Mouse (Mus musculus) CD4-positive, CD25-positive, alpha-beta regulatory T cell, adult 2 months (primary cell): ENCODE data around the gene 1520401A03Rik.

ENCODE experiments used
- DNase-seq: peaks from one replicate; pipeline ENCODE4 v3.0.0-alpha.2; 2012; ENCODE audit warnings: low read depth, low spot score

1520401A03Rik gene

DNA sequence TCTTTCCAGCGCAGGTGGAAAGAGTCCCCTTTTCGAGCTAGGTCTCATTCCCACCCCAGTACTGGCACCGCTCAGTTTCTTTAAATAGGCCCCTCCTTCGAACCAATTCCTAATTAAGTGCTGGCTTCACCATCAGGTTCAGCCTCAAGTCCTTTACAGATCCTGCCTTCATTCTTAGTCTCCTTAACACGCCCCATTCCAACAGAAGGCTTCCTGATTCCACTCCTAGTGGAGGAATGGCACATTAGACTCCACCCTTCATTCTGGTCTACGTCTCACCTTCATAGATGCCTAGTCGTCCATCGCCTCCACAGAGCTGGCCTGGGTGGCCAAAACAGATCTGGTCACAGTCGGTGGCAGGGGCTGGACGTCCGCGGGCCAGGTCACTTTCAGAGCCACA is 20.4 kb upstream of the 1520401A03Rik start:
- DNase-seq = no peak

DNA sequence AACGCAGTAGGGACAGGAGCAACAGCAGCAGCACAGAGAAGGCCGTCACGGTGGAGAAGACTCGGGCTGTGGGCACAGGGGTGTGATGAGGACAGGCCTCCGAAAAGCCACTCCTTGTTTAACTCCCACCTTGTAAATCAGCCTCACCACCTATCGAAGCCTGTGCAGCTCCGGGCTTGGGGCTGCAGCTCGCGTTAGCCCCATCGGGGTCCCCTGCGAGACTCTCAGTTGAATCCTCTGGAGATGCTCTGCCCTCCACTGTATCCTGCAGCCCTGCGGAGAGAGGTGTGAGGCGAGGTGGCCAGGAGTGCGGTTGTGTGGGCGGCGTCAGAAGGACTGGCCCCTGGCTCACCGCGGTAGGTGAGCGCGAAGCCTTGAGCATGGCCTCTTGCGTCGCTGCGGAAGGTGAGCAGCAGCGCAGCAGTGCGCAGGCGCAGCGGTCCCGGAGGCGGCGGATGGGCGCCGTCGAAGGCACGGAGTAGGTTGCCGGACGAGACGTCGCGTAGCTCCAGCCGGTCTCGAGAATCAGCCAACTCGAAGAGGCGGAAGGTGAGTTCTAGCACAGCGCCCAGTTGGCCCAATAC is 19.7 kb upstream of the 1520401A03Rik start:
- peak; percentile 90 for DNase-seq

DNA sequence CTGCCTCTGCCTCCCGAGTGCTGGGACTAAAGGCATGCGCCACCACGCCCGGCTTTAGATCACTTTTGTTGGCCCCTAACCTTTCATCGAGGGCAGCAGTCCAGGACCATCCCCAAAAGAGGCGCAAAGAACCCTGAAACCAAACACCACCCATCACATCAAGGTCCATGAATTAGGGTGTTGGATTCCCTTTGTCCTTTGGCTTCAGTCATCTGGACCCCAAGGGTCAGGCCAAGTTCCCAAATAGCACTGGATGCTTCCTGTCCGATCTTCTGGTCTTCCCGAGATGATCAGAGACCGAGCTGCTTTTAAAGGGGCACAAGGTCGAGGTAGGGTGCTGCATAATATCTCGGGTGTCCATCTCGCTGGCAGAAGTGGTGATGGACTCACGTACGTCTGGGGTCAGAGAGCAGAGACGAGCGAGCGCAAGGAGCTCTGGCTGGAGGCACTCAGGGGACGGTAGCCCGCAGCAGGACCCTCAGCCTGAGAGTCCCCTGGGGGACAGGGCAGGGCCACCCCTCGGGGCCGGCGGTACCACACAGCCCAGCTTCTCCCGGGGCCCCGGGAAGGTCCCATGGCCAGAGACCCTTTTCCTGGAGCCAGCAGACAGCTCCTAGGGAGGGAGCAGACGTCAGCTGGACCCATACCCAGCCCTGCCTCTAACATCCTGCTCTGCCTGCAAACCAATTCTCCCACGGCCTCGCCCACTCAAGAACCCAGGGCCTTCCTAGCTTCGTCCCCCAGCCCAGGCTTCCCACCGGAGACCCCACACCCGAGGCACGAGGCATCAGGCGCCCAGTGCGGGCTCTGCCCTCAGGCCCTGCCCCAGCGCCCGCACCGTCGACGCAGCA is 19.0 kb upstream of the 1520401A03Rik start:
- no peak for DNase-seq

GRCm38 (mm10) chr17:23740598-23741021 is 18.0 kb upstream of the 1520401A03Rik start, which contains the start of gene Paqr4:
Paqr4 (minus strand) TSS chr17:23740867.
- no peak for DNase-seq

DNA sequence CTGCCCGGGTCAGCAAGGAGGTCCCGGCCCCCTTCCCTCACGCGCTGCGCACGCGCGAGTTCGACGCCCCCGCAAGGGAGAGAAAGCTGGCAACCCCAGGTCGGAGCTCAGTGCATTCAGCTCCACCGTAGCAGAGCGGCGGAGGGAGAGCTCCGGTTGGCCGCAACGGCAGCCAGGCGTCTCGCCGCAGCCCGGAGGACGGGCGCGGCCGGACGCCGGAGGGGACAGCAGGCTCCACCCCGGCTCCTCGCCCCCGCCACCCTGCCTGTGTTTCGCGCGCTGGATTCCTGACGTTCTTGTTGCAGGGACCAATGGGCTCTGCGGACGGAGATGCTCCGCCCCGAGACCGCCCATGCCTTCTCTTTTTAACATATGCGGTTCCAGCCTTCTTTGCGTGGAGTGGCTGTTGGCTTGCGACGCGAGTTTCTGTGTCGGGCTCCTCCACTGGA is 17.6 kb upstream of the 1520401A03Rik start:
- DNase-seq = peak; percentile 88

- DNase-seq = peak; percentile 38
Observed at GRCm38 (mm10) chr17:23739202-23740135, 16.9 kb upstream of the 1520401A03Rik start.

GRCm38 (mm10) chr17:23738836-23739201 is 16.2 kb upstream of the 1520401A03Rik start:
- DNase-seq = no peak

- DNase-seq = peak; percentile 29
Observed at GRCm38 (mm10) chr17:23737493-23738445, 15.2 kb upstream of the 1520401A03Rik start.

- no peak for DNase-seq
Observed at GRCm38 (mm10) chr17:23734341-23734740, 11.8 kb upstream of the 1520401A03Rik start.

DNA sequence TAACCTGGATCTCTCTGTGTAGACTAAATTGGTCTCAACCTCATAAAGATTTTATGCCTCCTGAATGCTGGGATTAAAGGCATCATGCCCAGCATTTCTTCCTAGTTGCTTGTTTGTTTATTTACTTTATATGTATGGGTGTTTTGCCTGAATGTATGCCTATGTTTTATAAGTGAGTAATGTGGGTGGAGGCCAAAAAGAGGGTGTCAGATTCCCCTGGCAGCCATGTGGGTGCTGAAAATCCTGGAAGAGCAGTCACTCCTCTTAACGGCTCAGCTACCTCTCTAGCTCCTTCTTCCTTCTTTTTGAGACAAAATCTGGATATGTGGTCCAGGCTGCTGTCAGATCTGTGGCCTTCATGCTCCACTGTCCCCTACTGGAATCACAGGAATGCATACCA is 7.9 kb upstream of the 1520401A03Rik start:
- DNase-seq = no peak

DNA sequence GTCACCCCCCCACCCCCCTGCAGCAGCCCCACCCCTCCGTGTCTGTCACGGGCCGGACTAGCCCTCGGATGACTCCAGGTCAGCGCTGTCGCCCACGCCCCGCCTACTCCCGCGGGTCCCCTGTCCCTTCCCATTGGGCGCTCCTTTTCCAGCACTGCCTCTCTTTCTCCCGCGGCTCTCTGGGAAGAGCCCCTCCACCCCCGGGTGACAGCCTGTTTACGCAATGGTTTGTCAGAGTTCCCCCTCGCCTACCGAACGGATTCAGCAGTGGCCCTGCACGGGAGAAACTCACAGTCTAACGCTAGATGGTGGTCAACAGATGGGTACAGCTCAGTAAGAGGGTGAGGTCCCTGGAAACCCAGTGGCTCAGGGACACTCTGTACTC is 4.2 kb upstream of the 1520401A03Rik start:
- DNase-seq = no peak

- peak; percentile 97 for DNase-seq
Observed at GRCm38 (mm10) chr17:23725999-23726757, 3.6 kb upstream of the 1520401A03Rik start, which contains the start of gene Pkmyt1. Pkmyt1 (plus strand) TSS chr17:23726336.

GRCm38 (mm10) chr17:23725477-23725876 is 2.9 kb upstream of the 1520401A03Rik start:
- no peak for DNase-seq

GRCm38 (mm10) chr17:23721886-23722285 is 697 bp downstream of the 1520401A03Rik start:
- no peak for DNase-seq

DNA sequence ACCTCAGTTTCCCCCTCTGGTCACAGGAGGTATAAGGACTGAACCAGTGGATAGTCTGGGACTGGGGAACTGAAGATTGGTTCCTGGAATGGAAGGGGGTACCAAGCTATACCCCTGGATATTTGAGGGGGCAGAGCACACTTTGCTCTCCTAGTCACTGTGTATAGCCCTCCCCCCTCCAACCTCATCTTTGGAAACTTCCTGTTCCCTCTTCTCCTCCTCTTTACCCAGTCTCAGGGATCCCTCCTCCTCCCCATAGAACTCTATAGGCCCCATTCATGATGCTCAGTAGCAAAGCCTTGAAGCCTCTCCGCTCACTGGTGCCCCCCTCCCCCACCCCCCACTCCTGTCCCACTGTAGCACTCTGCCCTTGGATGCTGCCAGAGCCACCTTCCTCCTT is 3.1 kb downstream of the 1520401A03Rik start:
- DNase-seq = no peak

DNA sequence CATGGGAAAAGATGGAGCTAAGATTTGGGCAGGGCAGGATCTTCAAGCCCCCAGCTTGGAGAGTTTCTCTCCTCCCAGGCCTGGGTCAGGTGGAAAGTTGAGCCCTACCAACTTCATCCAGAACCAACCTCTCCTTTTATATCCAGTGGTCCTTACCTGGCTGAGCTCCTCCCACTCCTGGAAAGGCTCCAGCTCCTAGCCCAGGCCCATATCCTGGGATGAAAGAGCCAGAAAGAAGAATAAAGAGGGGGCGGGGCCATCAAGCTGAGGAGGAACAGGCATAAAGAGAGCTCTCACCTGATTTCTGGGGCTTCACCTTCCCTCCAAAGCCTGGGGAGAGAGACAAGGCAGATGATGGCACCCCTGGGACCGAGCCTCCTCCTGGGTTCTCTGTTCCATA is 5.6 kb downstream of the 1520401A03Rik start:
- no peak for DNase-seq

DNA sequence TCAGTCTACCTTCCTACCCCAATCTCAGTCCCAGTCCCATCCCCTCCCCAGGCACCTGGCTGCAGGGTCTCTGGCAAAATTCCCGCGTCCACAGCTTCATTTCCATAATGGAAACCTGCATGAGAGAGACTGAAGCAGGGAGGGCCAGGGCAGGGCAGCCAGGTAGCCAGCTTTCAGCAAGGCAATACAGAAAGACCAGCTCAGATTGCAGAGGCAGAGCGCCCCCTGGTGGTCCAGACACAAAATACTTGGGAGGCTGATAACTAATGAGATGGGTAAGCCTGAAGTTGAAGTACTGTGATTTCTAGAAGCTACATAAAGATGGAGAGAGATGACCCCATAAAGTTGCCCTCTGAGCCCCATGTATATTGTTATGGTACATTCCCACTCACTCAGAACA is 16.4 kb downstream of the 1520401A03Rik start:
- peak; percentile 86 for DNase-seq

GRCm38 (mm10) chr17:23705525-23706104 is 17.0 kb downstream of the 1520401A03Rik start:
- no peak for DNase-seq

- no peak for DNase-seq
Observed at GRCm38 (mm10) chr17:23704741-23705140, 17.8 kb downstream of the 1520401A03Rik start.

DNA sequence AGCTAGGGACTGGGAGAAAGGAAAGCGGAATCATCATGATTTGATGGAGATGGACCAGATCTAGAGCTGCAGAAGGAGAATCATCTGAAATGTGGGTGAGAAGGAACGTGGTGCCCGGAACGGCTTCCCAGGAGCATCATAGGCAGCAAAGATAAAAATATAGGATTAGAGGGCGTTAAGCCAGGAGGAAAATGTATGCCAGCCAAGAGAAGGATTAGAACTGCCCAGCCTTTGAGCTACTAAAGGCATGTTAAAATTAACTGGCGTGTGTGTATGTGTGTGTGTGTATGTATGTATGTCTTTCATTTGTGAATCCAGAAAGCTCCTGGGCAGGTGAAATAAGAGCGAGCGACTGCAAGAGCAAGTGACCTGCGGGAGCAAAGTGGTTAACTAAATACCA is 19.3 kb downstream of the 1520401A03Rik start:
- no peak for DNase-seq
